Mouse (Mus musculus): ENCODE data around the gene Vmn1r211.
"Not testable (repeated sequence)": the region's sequence is repeated elsewhere in the genome, so short reads cannot be mapped to it uniquely, and the experiment has no call there.

- TF ChIP-seq CTCF (IDR thresholded peaks at IDR 0.05; ENCODE audit: extremely low read depth, insufficient read length, insufficient replicate concordance, low read depth, low read length); POLR2A (IDR thresholded peaks at IDR 0.05; ENCODE audit: low read depth, low read length): not testable (repeated sequence)
These were observed 35.8 kb downstream of the Vmn1r211 start for GRCm38 (mm10) chr13:22821601-22822000.

All from small intestine, adult 2 months (tissue).